Mouse (Mus musculus): Measurements from ENCODE around the gene Tet2.

DNA sequence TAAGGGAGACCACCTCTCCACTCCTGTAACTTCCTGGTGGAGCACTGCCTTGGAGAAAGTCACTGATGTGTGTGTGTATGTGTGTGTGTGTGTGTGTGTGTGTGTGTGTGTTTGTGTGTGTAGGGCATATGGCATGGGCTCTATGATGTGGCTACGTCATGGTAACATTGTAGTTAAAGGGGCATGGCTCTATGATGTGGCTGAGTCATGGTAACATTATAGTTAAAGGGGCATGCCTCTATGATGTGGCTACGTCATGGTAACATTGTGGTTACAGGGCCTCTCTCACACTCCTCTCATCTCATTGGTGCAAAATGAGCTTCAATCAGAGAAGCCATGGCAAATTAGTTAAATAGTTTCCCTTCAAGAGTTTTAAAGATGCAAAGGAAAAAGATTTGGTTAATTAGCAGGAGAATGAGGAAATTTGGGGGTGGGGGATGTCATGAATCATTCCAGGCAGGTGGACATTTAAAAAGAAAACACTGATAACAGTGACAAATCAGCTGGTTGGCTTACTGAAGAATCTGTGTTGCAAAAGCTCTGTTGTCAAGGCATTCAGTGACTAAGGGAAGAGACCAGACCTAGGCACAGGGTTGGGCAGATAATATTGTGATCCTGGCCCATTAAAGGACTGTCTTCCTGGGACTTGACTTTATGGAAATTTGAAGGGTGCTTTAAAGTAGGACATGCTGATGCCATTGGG lies 18.7 kb upstream of the Tet2 start:
- TF ChIP-seq CTCF (IDR thresholded peaks at IDR 0.05; ENCODE audit: low read depth) (no peak), EP300 (IDR thresholded peaks at IDR 0.05; ENCODE audit: low read depth) (no peak)

All from liver, postnatal 0 days (tissue).